Mouse (Mus musculus) left cerebral cortex, postnatal 25 days (tissue): Measurements from ENCODE around the gene Lipc. TPM values are rescaled to one million over a fixed set of nuclear protein-coding genes. Genes with fewer than 3 reads are reported as not detected.

Experiments
- DNase-seq, 2 experiments: peaks; one replicate each; pipeline ENCODE4 v3.0.0; 2022; ENCODE audit warnings: low spot score in 2 of 2, mixed read lengths in 1 of 2
- intact Hi-C: fragments of 180-260 bp; cut with DNase I; formaldehyde crosslinking; loops from one replicate; pipeline ENCODE4 v1.15.1; 2025
- total RNA-seq, 2 experiments: library from RNA; stranded (reverse); gene quantifications; 2 replicates each; pipeline ENCODE4 v1.2.3; 2021

Lipc gene
- total RNA-seq, 2 experiments from 2014 or later: 0.37 TPM; not detected in 1

DNA sequence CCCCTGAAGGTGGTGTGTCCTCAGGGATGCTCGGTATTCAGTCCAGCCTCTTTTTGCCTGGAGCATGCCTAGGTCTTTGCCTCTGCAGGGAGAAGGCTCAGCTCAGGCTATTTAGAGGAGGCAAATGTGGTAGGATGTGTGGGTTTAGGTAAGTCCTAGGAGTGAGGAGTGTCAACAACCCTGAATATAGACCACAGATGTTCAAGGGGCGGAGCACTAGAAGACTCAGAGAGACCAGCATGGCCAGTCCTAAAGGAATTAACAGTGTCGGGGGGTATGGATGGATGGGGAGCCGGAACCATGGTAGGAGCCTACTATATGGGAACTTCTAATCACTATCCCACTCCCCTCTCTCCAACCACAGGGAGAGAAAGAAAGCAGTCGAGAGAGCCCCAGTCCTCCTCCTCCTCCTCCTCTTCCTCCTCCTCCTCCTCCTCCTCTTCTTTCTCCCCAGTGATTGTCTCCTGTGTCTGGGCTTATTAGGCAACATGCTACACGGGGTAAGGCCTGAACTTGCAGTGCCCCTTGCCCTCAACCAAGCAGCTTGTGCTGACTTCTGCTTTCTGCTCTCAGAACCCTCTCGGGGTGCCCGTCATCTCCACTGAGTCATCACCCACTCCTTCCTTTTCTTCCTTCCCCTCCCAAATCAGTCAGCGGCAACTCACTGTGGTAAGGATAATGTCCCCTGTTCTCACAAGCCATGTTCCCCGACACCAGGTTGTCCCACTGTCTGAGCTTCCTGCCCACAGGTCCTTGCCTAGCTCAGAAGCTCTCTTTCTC is 113.7 kb downstream of the Lipc start:
- intact Hi-C loops: no loop called here
- DNase-seq: peak in 1 of 2 experiments; percentile 34

DNA sequence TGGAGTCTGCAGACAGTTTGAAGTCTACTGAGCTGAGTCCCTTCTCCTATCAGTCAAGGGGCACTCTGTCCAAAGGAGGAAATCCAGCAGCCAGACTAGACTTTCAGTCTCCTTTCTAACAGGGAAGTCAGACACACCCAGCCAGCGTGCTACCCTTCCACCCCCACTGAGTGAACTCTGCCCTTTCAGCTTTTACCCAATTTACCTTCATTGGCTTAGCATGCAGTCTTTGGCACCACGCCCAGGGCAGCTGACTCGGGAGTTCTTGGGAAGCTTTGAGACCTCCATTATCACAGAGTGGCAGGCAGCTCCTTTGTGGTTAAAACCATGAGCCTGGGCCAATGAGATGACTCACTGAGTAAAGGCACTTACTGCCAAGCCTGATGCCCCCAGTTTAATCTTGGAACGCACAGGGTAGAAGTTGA is 117.3 kb downstream of the Lipc start:
- DNase-seq: peak; percentile 18 to 47
- intact Hi-C loops: no loop called here

DNA sequence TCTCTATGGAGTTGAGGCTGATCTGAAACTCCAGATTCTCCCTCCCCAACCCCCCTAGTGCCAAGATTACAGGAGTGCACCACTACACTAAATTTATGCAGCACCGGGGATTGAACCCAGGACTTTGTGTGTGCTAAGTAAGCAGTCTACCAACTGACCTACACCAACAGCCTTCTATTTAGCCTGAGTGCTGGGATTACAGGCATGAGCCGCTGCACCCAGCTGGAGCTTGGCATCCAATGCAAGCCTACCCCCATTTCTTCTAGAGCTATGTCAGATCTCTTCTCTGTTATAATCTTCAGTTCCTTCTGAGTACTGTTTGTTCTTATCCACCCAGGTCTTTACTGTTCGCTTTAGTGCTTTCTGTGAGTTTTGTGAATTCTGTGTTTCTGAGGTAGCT is 117.8 kb downstream of the Lipc start:
- intact Hi-C loops: no loop called here
- no peak for DNase-seq

DNA sequence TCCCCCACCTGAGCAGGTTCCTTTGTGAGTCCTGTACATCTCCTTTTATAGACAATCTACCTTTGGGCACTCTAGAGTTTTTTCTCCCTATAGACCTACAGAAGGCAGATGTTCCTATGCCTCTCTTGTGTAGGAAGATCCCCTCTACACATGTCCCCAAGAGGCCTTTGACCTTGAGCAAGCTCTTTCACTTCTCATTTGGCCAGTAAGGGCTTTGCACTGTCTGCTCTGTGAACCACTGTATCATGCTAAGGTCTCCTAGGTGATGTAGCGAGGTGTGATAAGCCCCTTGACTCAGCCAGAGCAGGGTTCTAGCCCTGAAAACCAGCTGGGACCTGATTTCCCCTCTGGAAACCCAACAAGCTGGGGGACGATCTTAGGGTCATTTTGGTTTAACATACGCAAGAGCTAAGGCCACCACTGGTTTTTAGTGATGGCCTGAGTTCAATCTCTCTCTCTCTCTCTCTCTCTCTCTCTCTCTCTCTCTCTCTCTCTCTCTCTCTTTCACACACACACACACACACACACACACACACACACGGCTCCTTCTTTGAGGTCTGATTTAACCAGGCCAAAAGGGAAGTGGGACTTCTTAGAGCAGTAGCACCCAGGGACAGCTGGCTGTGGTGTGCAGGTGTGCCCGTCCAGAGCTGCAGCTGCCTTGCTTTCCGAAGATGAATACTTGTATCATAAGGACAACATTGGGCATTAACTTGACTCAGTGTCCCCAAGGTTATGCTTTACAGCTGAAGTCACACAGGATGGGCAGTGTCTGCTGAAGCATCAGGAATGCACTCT is 118.7 kb downstream of the Lipc start:
- intact Hi-C loops: no loop called here
- DNase-seq: no peak

DNA sequence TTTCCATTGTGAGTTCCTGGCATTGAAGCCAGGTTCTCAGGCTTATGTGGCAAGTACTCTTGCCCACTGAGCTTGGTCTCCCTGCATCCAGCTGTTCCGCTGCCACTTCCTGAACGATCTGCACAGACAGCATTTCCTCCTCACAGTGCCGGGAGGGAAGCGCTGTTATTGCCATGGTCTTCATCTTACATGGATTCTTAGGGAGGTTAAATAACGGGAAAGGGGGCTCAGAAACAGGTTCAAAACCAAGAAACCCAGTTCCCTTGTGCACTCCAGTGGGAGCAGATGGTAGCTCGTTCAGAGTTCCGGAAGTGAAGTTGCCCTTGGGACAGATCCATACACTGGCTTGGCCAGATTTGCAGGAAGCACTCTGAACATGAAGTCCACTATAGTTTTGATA is 119.8 kb downstream of the Lipc start:
- DNase-seq: no peak
- intact Hi-C loops: no loop called here

DNA sequence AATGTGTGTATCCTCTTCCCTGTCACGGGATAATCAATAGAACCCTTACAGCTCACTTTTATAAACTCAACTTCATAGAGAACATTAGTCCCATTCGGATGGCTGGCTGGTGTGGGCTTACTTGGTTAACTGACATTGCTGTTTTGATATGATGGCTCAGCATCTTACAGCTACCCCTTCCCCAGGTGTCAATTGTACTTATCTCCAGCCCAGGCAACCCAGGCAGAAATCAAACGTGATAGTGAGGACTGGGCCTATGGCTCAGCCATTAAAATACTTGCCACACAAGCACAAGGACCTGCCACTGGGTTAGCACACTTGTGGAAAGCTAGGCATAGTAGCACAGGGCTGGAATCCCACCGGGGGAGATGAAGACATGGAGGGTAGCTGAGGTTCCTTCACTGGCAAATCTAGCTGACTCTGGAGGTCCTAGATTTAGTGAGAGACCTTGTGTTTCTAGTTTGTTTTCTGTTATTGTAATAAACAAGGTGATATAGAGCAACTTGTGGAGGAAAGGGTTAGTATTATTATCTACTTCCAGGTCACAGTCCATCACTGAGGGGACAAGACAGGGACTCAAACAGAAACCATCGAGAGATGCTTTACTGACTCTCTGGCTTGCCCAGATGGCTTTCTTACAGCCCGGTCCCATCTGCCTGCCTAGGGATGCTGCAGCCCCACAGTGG is 121.0 kb downstream of the Lipc start:
- no peak for DNase-seq
- intact Hi-C loops: no loop called here

DNA sequence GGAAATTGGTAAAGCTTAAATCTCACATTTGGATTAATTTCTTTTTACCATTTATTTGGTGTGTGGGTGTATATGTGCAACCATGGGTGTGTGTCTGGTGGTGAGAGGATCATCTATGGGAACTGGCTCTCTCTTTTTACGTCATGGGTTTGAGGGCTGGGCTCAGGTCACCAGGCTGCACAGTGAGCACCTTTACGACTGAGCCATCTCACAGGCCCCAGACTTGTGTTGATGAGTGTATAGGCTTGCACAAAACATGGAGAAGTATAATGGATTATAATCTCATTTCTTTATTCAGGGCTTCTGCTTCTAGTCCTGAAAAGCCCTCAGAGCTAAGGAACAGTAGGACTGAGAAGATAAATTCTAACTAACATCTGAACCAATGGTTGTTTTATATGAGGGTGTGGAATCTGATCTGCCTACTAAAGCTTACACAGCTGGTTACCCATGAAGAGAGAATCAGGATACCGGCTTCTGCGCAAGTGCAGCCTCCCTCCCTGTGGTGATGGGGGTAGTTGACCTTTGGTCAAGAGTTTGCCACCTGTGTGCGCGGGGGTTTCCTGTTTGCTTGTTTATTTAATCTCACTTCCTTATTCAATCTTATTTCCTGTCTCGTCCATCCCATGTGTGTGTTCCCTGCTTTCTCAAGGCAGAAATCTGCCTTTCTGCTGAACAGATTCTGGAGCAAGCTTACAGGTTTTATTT is 122.1 kb downstream of the Lipc start:
- intact Hi-C loops: no loop called here
- no peak for DNase-seq

DNA sequence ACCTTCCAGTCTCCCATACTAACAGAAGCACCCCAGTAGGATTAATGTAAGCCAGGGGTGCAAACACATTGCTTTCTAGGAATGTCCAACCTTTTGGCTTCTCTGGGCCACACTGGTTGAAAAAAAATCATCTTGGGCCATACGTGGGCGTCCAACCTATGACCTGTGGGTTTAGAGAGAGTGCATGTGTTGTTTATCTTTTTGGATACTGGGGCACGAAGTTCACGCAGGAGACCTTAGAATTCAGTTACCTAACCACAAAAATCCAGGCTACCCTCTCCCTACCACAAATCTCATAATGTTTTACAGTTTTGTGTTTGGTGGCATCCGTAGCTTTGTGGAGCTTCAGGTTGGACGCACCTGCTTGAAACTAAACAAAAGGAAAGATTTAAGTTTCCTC is 124.1 kb downstream of the Lipc start:
- DNase-seq: no peak
- intact Hi-C loops: no loop called here

DNA sequence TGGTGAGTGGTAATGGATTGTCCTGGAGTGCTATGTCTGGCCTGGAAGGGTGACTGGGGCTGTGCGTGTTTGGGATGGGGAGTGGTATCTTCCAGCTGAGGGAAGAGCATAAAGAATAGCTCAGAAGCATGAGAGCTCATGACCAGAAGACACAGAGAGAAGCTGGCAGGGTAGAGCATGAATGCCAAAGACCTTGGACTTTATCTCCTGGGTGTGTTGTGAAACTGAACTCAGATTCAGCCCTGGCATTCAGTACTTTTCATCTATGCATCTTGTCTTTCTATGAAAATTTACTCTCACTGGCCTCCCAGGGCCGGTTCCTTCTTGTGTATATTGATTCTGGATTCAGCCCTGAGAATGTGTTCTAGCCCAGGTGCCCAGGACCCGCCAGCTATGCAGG is 127.9 kb downstream of the Lipc start:
- intact Hi-C loops: no loop called here
- DNase-seq: no peak

DNA sequence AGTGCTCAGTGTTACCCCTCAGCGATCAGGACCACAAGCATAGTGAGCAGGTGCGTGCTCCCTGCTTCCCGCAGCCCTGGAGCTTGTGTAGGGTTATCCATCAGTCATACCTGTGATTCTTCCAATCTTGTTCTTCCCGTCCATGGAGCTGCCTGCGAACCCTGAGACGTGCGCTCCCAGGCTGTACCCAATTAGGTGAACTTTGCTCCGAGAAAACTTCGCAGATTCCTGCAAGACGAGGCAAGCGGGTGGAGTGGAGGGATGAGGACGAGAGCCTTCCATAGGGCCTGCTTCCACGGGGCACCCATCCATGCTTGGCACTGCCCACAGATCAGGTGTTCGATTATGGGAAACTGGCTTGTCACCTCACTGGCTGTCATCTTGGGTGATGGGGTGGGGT is 133.3 kb downstream of the Lipc start:
- intact Hi-C loops: no loop called here
- no peak for DNase-seq

DNA sequence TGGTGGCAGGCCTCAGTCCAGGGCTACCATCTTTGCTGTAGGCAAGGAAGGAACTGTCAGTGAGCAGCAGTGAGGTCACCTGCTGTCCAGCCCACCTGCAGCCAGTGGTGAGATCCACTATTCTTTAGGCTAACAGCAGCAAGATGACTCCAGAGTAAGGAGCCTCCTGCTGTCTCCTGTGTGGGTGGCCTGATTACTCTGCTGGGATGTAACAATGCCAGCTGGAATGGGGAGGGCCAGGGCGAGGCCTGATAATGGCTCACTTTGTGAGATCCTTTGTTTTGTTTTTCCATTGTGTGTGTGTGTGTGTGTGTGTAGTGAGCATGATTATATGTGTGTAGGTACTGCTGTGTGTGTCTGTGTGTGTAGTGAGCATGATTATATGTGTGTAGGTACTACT is 134.6 kb downstream of the Lipc start:
- intact Hi-C loops: no loop called here
- DNase-seq: no peak

DNA sequence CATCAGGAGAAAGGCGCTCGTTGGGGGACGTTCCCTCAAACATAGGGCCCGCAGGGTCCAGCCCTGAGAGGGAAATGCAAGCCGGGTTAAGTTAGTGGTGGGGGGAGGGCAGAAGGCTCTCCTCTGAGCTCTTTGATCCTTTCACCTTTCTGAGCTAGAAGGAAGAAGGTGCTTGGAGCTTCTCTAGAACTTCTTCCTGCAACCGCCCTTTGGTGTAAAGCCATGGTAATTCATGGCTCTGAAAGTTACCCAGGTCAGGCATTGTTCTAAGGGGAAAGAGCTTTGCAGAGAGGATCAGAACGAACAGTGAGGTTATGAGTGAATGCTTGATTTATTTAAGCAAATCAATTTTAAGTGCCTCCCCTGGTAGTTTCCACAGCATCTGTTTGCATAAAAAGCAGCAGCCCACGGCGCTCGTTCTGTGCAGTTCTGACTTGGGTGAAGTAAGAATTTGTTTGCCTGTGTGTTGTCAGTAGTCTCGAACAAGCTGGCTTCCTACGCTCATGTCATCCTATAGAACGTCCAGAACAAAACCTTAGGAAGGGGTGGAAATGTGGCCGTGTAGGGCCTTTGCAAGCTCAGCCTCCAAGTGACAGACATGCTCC is 135.2 kb downstream of the Lipc start:
- peak; percentile 40 to 81 for DNase-seq
- intact Hi-C loops: no loop called here

DNA sequence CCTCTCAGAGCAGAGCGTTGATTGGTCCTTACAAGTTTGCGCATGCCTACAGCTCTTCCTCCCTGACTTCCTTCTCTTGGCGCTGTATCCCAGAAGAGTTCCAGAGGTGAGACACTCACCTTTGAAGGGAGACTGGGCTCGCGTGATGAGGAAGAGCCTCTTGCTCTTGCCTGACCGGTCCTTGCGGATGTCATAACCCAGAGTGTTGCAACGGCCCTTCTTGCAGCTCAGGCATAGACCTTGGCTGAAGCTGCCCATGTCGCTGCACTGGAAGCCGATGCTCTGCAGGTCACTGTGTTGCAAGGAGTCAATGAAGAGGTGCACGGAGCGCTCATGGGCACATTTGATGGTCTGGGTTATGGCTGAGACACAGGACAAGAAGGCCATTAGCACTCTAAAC is 139.5 kb downstream of the Lipc start:
- DNase-seq: no peak
- intact Hi-C loops: no loop called here

DNA sequence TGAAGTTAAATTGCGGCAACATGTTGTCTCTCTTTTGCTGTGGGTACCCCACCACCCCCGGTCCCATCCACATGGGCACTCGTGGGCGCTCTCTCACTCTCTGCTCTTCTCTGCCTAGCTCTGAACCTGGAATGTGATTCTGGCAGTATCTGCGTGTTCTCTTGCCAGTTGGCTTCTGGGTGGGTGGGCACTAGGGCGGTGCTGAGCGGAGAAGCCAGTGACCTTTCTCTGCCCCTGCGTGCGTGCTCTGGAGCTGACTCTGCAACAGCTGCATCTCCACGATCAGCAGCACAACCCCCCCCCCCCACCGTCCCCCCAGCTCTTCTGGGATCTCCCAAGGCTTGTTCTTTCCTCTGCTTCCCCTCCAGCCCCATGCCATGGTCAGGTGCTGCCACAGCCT is 144.3 kb downstream of the Lipc start:
- no peak for DNase-seq
- intact Hi-C loops: no loop called here

DNA sequence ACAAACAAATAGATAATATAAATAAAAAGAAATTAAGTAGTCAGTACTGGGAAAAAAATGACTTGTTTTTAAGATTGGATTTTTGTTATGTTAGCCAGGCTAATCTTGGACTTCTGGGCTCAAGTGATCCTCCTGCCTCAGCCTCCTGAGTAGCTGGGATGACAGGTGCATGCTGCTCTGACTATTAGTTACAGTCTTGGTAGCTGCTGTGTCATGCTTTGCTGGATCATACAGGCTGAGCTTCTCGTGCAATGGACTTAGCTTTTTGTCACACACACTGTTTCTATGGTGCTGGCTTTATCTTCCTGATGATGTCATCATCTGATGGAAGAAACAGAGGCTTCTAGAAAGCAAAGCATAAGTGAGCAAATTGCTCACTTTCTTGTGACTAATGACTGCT is 146.0 kb downstream of the Lipc start:
- intact Hi-C loops: no loop called here
- DNase-seq: no peak

DNA sequence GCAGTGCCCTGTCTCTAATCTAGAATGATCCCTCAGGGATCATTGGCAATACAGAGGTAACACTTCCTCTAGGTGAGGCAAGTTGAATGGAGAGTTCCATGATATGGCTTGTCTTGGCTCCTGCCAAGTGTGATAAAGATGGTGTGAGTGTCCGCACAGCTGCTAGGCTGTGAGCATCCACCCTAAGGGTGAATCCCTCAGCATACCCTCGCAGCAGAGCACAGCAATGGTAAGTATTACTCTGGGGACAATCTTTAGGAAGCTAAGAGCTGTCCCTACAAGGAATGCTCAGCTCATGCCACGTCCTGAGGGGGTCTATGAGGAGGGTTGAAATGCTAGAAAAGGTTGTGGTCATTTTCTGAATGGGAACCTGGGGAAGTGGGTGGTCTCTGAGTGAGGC is 149.2 kb downstream of the Lipc start:
- intact Hi-C loops: no loop called here
- no peak for DNase-seq

DNA sequence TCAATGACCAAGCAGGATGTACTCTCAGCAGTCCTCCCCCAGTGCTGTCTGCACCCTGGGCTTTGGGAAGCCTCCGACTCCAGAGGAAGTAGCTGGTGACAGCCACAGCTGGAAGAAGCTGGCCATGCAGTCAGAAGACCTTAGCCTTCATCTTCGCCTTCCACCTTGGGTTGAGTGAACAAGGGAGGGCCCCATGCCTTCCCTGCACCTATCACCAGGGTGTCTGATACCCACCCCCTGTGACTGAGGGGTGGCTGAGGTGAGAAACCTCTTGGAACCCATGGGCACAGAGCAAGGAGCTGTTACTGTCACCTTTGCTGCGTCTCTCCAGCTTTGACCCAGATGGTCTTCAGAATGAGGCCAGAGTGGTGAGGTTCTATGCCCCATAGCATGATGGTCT is 150.3 kb downstream of the Lipc start:
- intact Hi-C loops: no loop called here
- DNase-seq: no peak

DNA sequence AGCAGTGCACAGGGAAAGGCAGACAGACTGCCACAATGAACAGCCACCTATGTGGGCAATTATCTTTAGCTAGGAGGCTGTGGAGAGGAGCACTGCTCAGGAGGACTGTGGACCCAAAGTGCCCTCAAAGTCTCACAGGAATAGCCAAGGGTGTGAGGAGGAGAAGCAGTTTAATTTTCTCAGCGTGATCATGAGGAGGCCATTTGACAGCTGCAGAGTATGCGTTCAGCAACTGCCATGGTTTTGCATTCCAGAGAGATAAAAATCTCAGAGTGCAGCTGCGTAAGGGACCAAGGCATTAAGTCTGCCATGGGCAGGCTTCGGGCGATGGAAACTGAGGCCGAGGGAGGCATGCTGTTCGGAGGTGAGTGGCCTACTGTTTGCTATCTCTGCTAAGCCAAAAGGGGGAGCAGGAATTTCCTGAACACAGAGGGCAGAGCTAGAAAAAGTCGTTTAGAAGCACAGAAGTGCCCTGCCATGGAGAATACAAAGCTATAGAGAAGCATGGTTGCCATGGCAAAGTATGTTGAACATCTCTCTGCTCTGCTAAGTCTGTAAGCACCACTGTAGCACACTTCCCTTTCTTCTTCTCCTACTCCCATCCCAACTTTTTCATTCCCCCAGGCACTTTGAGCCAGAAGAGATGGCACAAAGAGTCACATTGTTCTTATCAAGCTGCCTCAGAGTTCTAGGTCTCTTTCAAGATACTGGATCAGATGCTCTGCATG is 151.3 kb downstream of the Lipc start:
- no peak for DNase-seq

DNA sequence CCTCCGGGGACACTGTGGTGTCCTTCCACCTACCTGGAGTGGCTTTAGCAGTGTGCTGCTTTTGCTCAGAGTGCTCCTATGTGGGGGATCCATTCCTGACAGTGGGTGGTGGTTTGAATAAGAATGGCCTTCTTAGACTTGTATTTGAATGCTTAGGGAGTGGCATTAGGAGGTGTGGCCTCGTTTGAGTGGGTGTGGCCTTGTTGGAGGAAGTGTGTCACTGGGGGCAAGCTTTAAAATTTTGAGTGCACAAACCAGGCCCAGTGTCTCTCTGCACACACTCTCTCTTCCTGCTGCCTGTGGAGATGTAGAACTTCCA is 156.6 kb downstream of the Lipc start:
- intact Hi-C loops: no loop called here
- no peak for DNase-seq

More for the DNA sequence above, 151.3 kb downstream of the Lipc start:
- intact Hi-C loops: no loop called here
